Mouse (Mus musculus): ENCODE data around the gene Acp7.

Acp7 gene

DNA sequence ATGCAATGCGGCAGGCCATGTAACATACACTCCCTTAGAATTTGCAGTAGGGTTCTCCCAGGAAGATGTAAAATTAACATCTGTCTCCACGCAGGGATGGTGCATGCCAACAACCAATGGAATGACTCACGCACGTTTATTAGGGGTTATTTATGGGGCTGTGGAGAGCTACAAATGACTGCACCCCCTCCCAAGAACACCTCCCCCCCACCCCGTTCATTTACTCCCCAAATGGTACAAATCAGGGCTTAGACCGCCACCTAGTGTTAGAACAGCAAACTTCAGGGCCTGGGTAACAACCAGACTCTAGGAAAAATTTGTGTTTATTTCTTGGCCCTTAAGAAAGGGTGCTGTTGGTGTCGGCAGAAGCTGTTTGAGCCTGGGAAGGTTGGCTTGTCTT, 29.5 kb downstream of the Acp7 start:
- DNase-seq (ENCODE audit: low read depth, low spot score), result no peak

GRCm38 (mm10) chr7:28601029-28601428, 30.1 kb downstream of the Acp7 start:
- DNase-seq (ENCODE audit: low read depth, low spot score), result no peak

DNA sequence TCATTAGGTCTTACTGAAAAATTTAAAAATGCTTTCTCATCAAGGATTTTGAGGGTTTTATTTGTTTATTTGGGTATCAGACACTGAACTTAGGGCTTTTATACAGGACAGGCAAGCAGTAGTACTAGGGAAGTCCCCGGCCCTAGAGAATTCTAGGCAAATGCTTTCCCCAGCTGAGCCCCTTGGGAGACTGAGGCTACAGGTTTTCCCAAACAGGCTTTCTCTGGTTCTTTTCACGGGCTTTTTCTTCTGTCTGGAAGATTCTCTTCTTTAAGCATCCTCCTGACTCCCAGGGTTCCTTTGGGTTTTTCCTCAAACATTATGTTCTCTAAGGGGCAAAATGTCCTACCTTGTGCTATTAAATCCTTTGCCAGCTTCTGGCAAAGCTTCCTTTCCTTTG, 32.2 kb downstream of the Acp7 start:
- DNase-seq (ENCODE audit: low read depth, low spot score), result no peak

DNA sequence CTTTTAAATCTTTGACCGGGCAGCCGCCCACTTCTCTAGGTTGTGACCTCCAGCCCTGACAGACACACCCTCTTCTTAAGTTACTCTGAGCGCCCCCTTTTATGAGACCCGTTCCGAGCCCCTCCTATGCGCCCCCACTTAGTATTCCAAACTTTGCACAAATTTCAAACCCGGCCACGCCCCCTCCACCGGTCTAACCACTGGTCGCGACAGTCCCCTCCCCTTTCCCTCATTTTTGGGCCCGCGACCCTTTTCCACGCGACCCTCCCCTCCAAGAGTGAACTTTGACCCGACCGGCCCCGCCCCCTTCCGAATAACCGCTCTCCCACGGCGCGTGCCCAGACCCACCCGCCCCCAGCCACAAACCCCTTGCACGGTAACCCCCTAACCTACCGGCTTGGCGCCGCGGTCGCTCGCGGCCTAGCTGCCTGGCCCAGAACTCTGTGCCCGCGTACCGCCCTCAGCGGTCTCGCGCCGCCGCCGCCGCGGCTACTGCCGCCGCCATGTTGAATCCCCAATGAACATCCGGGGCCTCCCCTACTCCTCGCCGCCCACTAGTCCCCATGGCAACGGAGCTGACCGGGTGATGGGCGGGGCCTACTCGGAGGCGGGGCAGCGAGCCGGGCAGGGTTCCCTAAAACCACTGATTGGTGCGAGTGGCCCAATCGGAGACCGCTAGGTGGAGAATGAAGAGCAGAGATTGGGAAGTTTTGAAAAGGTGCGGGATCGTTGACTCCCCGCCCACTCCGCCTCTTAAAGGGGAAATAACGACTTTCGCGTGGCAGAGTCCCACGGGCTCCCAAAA, 33.3 kb downstream of the Acp7 start, which contains the start of the genes Samd4b and Pak4:
Gene Samd4b, minus strand, starts transcription at position 503 of the 805 bp plus-strand sequence.
Gene Pak4, minus strand, starts transcription at position 544 of the 805 bp plus-strand sequence.
- DNase-seq (ENCODE audit: low read depth, low spot score), result peak; percentile 96

GRCm38 (mm10) chr7:28597277-28597570, 33.9 kb downstream of the Acp7 start:
- no peak for DNase-seq (ENCODE audit: low read depth, low spot score)

DNA sequence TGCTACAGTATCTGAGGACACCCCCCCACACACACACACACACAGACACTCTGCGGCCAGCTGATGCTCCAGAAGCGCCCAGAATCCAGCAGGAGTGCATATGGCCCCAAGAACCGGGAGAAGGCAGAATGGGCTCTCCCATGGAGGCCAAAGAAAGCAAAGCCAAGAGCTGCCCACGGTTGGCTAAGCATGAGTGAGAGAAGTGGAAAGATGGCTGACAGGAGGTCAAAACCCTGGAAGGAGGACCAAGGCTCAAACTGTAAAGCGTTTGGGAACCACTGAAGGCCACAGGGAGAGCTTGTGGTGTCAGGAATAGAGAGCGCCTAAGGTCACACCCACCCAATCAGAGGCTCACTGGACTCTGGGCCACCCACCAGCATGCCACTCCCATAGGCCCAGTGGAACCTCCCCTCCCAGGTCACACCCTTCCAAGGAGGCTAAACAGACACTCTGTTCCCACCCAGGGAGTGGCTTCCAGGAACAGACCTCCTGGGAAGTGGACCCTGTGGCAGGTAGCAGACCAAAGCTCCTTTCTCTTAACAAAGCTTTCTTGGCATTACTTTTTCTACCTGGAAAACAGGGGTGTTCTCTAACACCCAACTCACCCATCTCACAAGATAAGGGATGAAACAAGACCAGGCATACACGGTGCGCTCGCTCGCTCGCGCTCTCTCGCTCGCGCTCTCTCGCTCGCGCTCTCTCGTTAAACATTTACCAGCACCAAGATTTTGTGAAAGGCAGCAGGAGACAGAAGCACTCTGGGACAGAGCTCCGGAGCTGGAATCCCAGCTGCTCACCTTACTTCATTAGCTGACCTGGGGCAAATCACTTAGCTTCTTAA, 34.5 kb downstream of the Acp7 start:
- DNase-seq (ENCODE audit: low read depth, low spot score), result no peak

DNA sequence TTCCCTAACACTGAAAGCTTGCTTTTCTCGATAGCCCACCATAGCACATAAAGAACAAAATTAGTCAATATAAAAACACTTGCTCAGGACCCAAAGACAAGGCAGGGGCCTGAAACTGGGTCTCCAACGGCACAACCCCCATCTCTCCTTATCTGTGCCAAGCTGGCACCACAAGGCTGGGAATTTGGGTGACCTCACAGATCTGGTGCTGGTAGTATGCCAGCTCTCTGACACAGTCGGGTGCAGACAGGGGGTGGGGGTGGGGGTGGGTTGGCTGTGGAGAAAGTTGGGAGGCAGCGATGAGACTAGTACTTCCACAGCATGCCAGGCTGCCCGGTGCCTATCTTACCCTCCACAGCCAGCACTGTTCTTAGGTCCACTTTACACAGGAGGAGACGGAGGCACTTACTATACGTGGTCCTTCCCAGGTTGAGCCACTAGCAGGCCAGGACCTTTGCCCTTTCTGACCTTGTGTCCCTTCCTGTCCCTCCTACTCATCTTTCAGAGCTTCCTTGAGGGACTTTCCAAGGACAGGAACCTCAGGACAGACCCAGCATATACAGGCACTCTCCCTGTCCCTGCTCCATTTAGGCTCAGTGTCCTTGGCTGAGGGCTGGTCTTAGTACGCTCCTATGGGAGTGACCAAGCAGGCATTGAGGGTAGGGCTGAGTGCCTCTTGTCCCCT, 35.2 kb downstream of the Acp7 start:
- DNase-seq (ENCODE audit: low read depth, low spot score), result no peak

GRCm38 (mm10) chr7:28593206-28594111, 37.7 kb downstream of the Acp7 start:
- no peak for DNase-seq (ENCODE audit: low read depth, low spot score)

DNA sequence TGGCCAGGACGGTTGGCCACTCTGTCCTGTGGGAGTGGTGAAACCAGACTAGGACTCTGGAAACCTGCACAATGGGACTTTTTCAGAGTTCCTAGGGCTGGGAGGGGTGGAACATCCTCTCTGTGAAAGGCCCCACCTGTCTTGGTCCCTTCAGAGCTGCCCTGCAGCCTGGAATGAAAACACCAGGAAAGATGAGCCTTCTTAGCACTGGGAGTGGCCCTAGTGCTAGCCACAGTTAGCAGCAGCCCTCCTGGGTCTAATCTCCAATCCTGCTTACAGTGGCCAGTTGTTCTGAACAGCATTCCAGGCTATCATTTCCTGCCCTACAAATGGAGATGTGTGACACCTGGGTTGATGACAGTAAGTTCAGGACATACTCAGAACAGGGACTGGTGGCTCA, 39.3 kb downstream of the Acp7 start:
- DNase-seq (ENCODE audit: low read depth, low spot score), result no peak

- no peak for DNase-seq (ENCODE audit: low read depth, low spot score)
Observed at GRCm38 (mm10) chr7:28587644-28588043, 43.5 kb downstream of the Acp7 start.

GRCm38 (mm10) chr7:28586663-28587411, 44.3 kb downstream of the Acp7 start:
- DNase-seq (ENCODE audit: low read depth, low spot score), result no peak

DNA sequence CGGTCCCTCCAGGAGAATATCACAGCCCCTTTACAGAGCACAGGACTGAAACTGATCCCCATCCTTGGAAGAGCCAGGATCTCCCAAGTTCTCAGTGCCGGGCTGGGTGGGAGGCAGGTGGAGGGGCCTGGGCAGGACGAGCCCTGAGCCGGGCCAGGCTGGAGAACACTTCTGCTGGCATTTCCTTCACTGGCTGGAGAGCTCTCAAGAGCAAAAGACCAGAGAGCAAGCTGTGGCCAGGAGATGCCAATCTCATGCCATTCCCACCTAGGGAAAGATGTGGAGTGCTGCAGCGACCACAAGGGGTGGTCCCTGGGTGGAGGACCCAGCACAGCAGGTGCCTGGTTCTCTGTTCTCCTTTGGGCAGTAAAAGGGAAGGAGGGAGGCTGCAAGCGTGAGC, 46.1 kb downstream of the Acp7 start:
- DNase-seq (ENCODE audit: low read depth, low spot score), result no peak

GRCm38 (mm10) chr7:28584468-28584867, 46.7 kb downstream of the Acp7 start:
- no peak for DNase-seq (ENCODE audit: low read depth, low spot score)

DNA sequence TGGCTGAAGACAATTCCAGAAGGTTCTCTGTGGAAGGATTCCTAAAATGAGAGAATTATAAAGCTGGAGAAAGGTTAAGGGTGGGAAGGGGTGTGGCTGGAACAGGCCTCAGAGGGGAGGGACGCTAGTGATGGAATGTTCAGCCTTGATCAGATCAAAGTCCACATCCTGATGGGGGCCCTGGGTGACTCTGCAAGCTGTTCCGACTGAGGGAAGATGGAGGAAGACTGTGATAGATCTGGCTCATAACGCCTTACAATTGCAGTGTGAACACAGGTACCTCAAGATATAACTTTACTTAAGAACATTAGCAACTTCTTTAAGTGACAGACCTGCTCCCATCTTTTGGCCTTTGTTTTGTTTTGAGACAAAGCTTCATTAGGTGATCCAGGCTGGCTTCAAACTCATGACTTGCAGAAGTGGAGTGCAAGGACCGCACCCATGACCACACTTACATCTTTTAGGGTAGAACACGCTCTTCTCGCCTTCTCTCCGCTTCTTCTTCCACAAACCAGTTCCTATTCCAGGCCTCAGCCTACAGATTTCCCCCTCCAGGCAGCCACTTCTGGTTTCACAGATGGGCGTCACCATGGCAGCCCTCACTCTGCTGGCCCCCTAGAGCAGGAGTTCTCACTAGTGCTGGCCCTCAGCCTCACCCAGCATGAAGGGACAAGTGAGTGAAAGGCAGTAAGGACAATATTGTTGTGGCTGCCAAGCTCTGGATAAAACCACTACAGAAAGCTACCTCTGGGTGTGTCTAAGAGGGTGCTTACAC, 47.4 kb downstream of the Acp7 start:
- DNase-seq (ENCODE audit: low read depth, low spot score), result no peak

- no peak for DNase-seq (ENCODE audit: low read depth, low spot score)
Observed at GRCm38 (mm10) chr7:28582841-28583240, 48.3 kb downstream of the Acp7 start.

DNA sequence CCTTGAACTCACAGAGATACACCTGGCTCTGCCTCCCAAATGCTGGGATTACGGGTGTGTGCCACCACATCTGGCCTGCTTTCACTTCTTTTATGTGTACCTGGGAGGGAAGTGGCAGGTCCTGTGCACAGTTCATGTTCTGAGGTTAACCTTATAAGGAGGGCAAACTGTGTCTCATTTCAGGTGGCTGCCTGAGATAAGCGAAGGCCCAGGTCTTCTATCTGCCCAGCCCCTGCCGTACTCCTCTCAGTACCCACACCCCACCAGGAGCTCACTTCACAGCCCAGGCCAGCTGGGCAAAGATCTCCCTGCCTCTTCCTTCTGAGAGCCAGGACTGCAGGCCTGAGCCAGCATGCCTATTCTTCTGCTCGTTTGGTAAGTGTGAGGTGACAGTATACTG, 49.4 kb downstream of the Acp7 start:
- no peak for DNase-seq (ENCODE audit: low read depth, low spot score)

DNA sequence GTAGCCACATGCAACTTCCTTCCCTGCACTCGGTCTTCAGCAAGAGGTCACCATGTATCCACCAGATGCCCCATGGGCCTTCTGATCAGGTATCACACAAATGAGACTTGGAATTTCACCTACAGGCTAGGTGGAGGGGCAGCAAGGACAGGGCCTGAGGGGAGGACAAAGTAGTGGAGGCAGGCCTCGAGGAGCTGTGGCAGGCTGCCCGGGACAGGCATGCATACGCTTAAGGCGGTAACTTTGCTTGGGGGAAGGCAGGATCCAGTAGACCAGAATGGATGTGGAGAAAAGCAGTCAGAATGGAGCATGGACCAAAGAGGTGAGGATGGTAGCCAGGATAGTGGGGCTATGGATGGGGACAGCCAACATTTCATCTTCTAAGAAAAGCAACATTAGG, 51.3 kb downstream of the Acp7 start:
- DNase-seq (ENCODE audit: low read depth, low spot score), result no peak

DNA sequence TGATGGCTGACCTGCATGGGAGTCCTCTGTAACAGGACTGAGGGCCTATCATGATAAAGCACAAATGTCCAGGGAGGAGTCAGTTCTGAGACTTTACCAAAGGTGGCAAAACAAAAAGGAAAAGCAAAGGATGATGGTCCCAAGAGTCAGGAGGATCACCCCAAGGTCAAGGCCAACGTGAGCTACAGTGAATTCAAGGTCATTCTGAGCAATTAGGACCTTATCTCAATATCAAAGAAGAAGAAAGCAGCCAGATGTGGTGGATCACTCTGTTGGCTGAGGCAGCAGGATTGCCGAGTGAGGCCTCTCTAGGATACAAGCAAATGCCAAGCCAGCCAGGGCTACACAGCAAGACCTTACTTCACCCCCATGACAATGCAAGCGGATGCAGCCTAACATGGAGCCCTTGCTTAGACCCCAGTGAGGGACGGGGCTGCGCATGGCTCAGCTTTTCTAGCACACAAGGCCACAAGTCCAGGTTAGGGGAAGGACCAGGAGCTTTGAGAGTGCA, 52.5 kb downstream of the Acp7 start:
- DNase-seq (ENCODE audit: low read depth, low spot score), result no peak

DNA sequence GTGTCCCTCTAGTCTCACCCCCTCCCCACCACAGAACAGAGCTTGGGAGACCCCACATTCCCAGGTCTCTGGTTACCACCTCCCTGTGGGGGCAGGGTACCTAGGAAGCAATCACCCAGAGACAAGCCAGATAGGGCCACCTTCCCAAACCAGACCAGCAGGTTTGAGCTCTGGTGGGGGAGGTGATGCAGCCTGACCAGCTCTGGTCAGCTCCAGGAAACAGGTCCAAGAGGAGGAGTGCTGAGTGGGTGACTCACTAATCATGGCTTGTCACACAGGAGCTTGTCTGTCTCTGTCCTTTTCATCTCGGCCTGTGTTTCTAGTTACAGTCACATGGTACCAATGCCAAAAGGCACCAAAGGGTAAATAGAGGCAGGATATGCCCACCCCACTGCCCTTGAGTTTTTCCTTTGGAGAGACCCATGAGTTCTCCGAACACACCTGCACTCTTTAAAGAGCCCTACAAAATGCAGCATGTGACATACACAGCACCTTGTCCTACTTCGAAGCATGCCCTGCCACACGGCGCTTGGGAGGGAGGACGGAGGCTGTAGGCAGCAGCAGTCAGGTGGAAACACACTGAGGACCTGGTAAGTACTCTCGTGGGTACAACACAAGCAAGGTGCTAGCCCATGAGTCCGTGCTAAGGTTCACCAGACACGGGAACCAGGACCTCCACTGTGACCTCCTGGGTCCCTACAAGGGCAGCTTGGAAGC, 53.1 kb downstream of the Acp7 start:
- DNase-seq (ENCODE audit: low read depth, low spot score), result no peak
